Mouse (Mus musculus): Measurements from ENCODE around the gene Nisch.

- TF ChIP-seq TAL1 (IDR thresholded peaks at IDR 0.05; ENCODE audit: low read length) = no peak
- TF ChIP-seq GATA1 (IDR thresholded peaks at IDR 0.05; ENCODE audit: low read length) = no peak
These were observed 11.5 kb downstream of the Nisch start for GRCm38 (mm10) chr14:31205244-31205561.
